Mouse (Mus musculus) liver, embryonic 11.5 days (tissue): ENCODE data around the gene Sh3gl3. TPM values are rescaled to one million over a fixed set of nuclear protein-coding genes. Genes with fewer than 3 reads are reported as not detected.

Source experiments
- ATAC-seq: fragments of 200-750 bp; cut with Nextera tagmentation; replicated peaks from 2 replicates; pipeline ENCODE4 v1.8.0; 2017; ENCODE audit warnings: moderate number of reproducible peaks, mild to moderate bottlenecking, moderate TSS enrichment, moderate library complexity; ENCODE audit not compliant: low FRiP score
- DNase-seq: peaks from one replicate; pipeline ENCODE4 v3.0.0-alpha.2; 2017; ENCODE audit warnings: low spot score
- H3K27ac ChIP-seq: fragments of 300-500 bp; sonication (generic); 2 replicates; pipeline ENCODE4 v1.5.1; 2014; ENCODE audit warnings: mild to moderate bottlenecking, low read depth, low read length, control low read depth
- H3K27me3 ChIP-seq: fragments of 300-500 bp; sonication (generic); replicated peaks from 2 replicates; pipeline ENCODE4 v1.6.1; 2014; ENCODE audit warnings: low read length, mixed read lengths; ENCODE audit not compliant: control insufficient read depth, insufficient read depth
- H3K36me3 ChIP-seq: fragments of 300-500 bp; sonication (generic); 2 replicates; pipeline ENCODE4 v1.6.1; 2014; ENCODE audit warnings: mild to moderate bottlenecking, low read length, moderate library complexity, mixed read lengths; ENCODE audit not compliant: control insufficient read depth, insufficient read depth
- H3K4me1 ChIP-seq: fragments of 300-500 bp; sonication (generic); replicated peaks from 2 replicates; pipeline ENCODE4 v1.6.1; 2014; ENCODE audit warnings: low read length, mixed read lengths; ENCODE audit not compliant: control insufficient read depth, insufficient read depth
- H3K4me2 ChIP-seq: fragments of 300-500 bp; sonication (generic); 2 replicates; pipeline ENCODE4 v1.6.1; 2014; ENCODE audit warnings: mild to moderate bottlenecking, control low read depth, moderate library complexity
- H3K4me3 ChIP-seq: fragments of 300-500 bp; sonication (generic); 2 replicates; pipeline ENCODE4 v1.5.1; 2014; ENCODE audit warnings: low read depth, low read length, control low read depth
- H3K9ac ChIP-seq: fragments of 300-500 bp; sonication (generic); 2 replicates; pipeline ENCODE4 v1.6.1; 2014; ENCODE audit warnings: low read depth, low read length, control low read depth
- H3K9me3 ChIP-seq: fragments of 300-500 bp; sonication (generic); 2 replicates; pipeline ENCODE4 v1.6.1; 2016; ENCODE audit warnings: low read length, inconsistent platforms, mixed read lengths; ENCODE audit not compliant: control insufficient read depth
- WGBS: fragments of 180-500 bp; shearing (Covaris S2); extraction: QIAGEN DNeasy Blood & Tissue Kit; methylation state at CpG from one replicate; pipeline ENCODE4 v1.1.7; 2014; 5-methylcytosine and 5-hydroxymethylcytosine counted together
- polyA plus RNA-seq: library from polyadenylated mRNA; unstranded; fragments of >200 nt; fragmentation: Nextera tagmentation; extraction: Ambion mirVana; gene quantifications from 2 replicates; pipeline ENCODE4 v1.2.1, GENCODE M21; 2014

The Sh3gl3 gene
- polyA plus RNA-seq, 1 experiment from 2014 or later, result 4.9 TPM

- DNase-seq (no peak), ATAC-seq (no peak)
- Histone ChIP-seq H3K4me3 (no peak overlapping the region), H3K27me3 (no peaks in the 10 kb centered on the region), H3K27ac (no peak overlapping the region), H3K4me1 (no peaks in the 10 kb centered on the region), H3K36me3 (no peaks in the 10 kb centered on the region), H3K9ac (no peak overlapping the region), H3K9me3 (no peaks in the 10 kb centered on the region), H3K4me2 (no peak overlapping the region)
- 39% methylated on average over 10 of the region's 10 CpGs for WGBS
Observed at GRCm38 (mm10) chr7:82223906-82224846, 50.5 kb downstream of the Sh3gl3 start.

GRCm38 (mm10) chr7:82233201-82233600 lies 59.6 kb downstream of the Sh3gl3 start:
- 75% methylated on average over 7 of the region's 7 CpGs for WGBS
- ATAC-seq, result no peak
- H3K4me2 ChIP-seq, result no peak overlapping the region

GRCm38 (mm10) chr7:82234010-82234897 lies 60.6 kb downstream of the Sh3gl3 start:
- no peaks in the 10 kb centered on the region for H3K36me3 ChIP-seq
- H3K27me3 ChIP-seq, result no peaks in the 10 kb centered on the region
- DNase-seq (no peak), ATAC-seq (no peak)
- no peaks in the 10 kb centered on the region for H3K9me3 ChIP-seq
- no peak overlapping the region for H3K4me2 ChIP-seq
- 32% methylated on average over 11 of the region's 11 CpGs for WGBS
- no peak overlapping the region for H3K27ac ChIP-seq
- H3K4me3 ChIP-seq, result no peak overlapping the region
- H3K4me1 ChIP-seq, result no peaks in the 10 kb centered on the region; the same call in 1 of the 2 replicates
- H3K9ac ChIP-seq, result no peak overlapping the region

More at GRCm38 (mm10) chr7:82233201-82233600, 59.6 kb downstream of the Sh3gl3 start:
- Histone ChIP-seq H3K4me3 (no peak overlapping the region), H3K36me3 (no peaks in the 10 kb centered on the region), H3K9me3 (no peaks in the 10 kb centered on the region), H3K9ac (no peak overlapping the region), H3K27ac (no peak overlapping the region), H3K4me1 (no peaks in the 10 kb centered on the region; the same call in 1 of the 2 replicates), H3K27me3 (no peaks in the 10 kb centered on the region)
- DNase-seq, result no peak

- H3K27ac ChIP-seq, result no peak overlapping the region
Observed at GRCm38 (mm10) chr7:82234898-82235290, 61.3 kb downstream of the Sh3gl3 start.

DNA sequence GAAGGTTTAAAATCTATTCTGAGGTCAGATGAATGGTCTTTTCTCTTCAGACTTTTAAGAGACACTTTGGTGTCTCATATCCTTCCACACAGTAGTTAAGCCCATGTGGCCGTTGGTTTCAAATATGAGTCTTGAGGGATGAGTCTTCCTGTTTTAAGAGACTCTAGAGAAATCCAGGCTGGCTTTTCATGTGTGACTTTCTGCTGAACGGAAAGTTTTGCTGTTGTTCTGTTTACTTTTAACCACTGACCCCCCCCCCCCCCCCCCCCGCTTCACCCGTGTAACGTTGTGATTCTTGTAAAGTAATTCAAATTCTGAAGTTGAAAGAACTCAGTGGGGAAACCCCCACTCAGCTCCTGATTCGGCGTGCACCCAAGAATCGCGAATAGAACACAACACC lies 61.8 kb downstream of the Sh3gl3 start:
- DNase-seq, result no peak
- WGBS, result 69% methylated on average over 9 of the region's 9 CpGs

More at GRCm38 (mm10) chr7:82234898-82235290, 61.3 kb downstream of the Sh3gl3 start:
- Histone ChIP-seq H3K9ac (no peak overlapping the region), H3K36me3 (no peaks in the 10 kb centered on the region), H3K4me3 (no peak overlapping the region), H3K9me3 (no peaks in the 10 kb centered on the region), H3K27me3 (no peaks in the 10 kb centered on the region), H3K4me2 (no peak overlapping the region), H3K4me1 (no peaks in the 10 kb centered on the region; the same call in 1 of the 2 replicates)
- DNase-seq (no peak), ATAC-seq (no peak)
- 29% methylated on average over 3 of the region's 4 CpGs for WGBS

DNA sequence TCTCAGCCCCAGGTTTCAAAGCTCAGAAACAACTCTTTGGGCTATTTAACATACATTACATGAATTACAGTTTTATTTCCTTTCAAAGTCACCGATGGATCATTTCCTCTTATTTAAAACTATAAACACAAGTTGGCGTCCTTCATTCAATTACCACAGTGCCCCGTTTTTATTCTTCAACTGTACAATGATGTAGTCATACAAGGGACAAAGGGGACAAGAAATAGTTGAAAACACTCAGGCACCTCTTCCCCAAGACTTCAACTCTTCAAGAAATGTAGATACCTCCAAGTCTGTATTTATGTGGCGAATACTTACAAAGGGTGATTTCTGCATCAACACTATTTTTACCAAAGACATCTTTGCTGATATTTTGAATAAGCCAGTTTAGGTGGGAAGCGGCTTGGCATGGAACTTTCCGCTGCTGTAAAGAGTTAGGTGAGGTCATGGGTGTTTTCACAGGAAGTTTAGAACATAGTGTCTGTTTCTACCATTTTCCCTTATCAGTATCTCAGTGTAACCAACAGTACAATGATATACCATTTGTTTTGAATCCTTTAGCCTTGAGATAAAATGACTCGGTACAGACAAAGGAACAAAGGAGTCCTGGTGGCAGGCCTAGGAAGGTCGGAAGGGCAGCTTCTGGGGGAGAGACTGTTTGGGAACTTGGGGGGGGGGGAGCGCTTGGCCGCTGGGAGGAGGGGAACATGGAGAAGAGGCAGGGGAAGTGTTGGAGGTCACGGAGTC lies 62.7 kb downstream of the Sh3gl3 start:
- H3K9me3 ChIP-seq, result no peaks in the 10 kb centered on the region
- H3K9ac ChIP-seq, result no peak overlapping the region
- DNase-seq (no peak), ATAC-seq (no peak)
- no peaks in the 10 kb centered on the region for H3K36me3 ChIP-seq
- no peak overlapping the region for H3K4me3 ChIP-seq
- WGBS, result 71% methylated on average over 11 of the region's 11 CpGs
- H3K4me2 ChIP-seq, result no peak overlapping the region
- H3K4me1 ChIP-seq, result no peaks in the 10 kb centered on the region; the same call in 1 of the 2 replicates
- no peak overlapping the region for H3K27ac ChIP-seq
- H3K27me3 ChIP-seq, result no peaks in the 10 kb centered on the region

More for the DNA sequence above, 61.8 kb downstream of the Sh3gl3 start:
- H3K27me3 ChIP-seq, result no peaks in the 10 kb centered on the region
- H3K4me3 ChIP-seq, result no peak overlapping the region
- no peak overlapping the region for H3K9ac ChIP-seq
- H3K4me1 ChIP-seq, result no peaks in the 10 kb centered on the region; the same call in 1 of the 2 replicates
- no peaks in the 10 kb centered on the region for H3K9me3 ChIP-seq
- no peak overlapping the region for H3K4me2 ChIP-seq
- no peaks in the 10 kb centered on the region for H3K36me3 ChIP-seq
- ATAC-seq, result no peak
- H3K27ac ChIP-seq, result no peak overlapping the region

GRCm38 (mm10) chr7:82236899-82237162 lies 63.2 kb downstream of the Sh3gl3 start:
- H3K9me3 ChIP-seq, result no peaks in the 10 kb centered on the region
- ATAC-seq (no peak), DNase-seq (no peak)
- no peaks in the 10 kb centered on the region; the same call in 1 of the 2 replicates for H3K4me1 ChIP-seq
- H3K27me3 ChIP-seq, result no peaks in the 10 kb centered on the region
- H3K4me2 ChIP-seq, result no peak overlapping the region
- H3K4me3 ChIP-seq, result no peak overlapping the region
- 87% methylated on average over 4 of the region's 4 CpGs for WGBS
- no peaks in the 10 kb centered on the region for H3K36me3 ChIP-seq
- H3K27ac ChIP-seq, result no peak overlapping the region
- no peak overlapping the region for H3K9ac ChIP-seq
